Mouse (Mus musculus) splenic B cell, adult 2 months (primary cell): Measurements from ENCODE around the gene Phb.
A peak's percentile ranks its signal among the peaks of the same experiment; 100 is the strongest.
"Not testable (repeated sequence)": the region's sequence is repeated elsewhere in the genome, so short reads cannot be mapped to it uniquely, and the experiment has no call there.

ENCODE experiments used
- DNase-seq: peaks from one replicate; pipeline ENCODE4 v3.0.0-alpha.2; 2011; ENCODE audit warnings: low read depth, low spot score
- H3K27me3 ChIP-seq: 2 replicates; pipeline ENCODE4 v1.6.1; 2012; ENCODE audit warnings: mild to moderate bottlenecking, low read length, moderate library complexity, mixed read lengths; ENCODE audit not compliant: control insufficient read depth, poor library complexity, insufficient read depth, severe bottlenecking
- H3K36me3 ChIP-seq: 2 replicates; pipeline ENCODE4 v1.6.1; 2012; ENCODE audit warnings: mild to moderate bottlenecking, low read length, moderate library complexity, mixed read lengths; ENCODE audit not compliant: control insufficient read depth, poor library complexity, insufficient read depth, severe bottlenecking

The Phb gene

DNA sequence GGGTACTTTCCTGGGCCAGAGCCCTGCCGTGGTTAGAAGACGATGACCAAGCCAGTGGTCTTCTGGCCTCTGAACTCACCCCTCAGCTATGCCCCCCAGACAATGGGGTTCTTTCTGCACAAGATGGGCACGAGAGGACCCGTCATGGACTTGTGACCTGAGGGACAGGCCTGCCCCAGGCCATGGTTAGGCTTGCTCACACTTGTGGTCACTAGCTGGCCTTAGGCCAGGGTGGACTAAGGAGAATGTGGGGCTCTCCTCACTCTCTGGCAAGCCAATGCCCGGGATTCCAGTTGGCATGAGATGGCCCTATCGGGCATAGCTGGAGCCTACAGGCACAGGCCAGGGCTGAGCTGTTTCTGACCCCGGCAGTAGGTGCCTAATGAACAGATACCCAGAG is 22.4 kb upstream of the Phb start:
- Histone ChIP-seq H3K36me3 (no peaks in the 10 kb centered on the region), H3K27me3 (no peaks in the 10 kb centered on the region; the same call in 1 of the 2 replicates)
- DNase-seq = no peak

DNA sequence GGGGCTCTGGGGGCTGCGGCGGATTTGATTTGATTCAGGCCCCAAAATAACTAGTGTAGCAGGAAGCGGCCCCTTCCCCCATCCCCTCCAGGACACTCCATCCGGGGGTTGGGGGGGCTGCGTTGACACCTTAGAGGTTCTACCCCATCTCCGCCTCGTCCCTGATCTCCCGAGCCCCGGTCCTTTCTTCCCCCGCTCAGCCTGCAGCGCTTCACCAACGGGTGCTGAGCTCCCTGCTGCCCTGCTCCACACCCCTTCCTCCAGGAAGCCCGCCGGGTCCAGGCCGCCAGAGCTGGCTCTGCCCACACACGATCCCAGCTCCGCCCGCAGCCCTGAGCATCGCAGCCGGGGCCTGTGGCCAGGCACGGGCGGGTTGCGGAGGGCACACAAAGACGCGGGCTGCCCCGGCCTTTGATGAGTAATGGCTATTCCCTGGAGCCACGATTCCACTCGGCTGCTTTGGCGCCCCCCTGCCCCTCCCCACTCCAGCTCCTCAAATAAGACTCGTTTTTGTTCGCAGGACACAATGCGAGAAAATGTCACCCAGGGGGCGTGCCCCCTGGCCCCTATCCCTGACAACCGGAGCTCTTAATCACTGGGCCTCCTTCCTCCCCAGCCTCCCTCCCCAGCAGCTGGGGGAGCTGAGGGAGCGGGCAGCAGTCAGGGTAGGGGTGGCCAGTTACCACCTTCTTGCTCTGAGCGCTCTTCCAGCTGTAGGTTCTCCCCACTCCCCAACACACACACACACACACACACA is 21.2 kb upstream of the Phb start:
- DNase-seq = no peak
- Histone ChIP-seq H3K36me3 (no peaks in the 10 kb centered on the region), H3K27me3 (no peaks in the 10 kb centered on the region; the same call in 1 of the 2 replicates)

DNA sequence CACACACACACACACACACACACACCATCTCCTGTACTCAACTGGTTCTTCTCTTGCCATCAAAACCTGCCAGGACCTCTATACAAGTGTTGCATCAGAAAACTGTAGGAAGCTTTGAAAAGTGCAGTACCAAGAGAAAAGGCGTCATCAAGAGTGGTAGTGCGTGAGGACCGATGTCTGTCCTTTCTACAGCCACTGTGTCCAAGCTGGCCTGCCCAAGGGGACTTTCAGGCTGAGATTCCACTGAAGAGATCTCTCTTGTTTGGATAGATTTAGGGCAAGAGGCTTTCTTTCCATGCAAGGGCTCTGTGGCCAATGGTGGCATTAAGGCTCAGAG is 20.6 kb upstream of the Phb start:
- no peaks in the 10 kb centered on the region for H3K36me3 ChIP-seq
- H3K27me3 ChIP-seq = no peaks in the 10 kb centered on the region; the same call in 1 of the 2 replicates
- no peak for DNase-seq

DNA sequence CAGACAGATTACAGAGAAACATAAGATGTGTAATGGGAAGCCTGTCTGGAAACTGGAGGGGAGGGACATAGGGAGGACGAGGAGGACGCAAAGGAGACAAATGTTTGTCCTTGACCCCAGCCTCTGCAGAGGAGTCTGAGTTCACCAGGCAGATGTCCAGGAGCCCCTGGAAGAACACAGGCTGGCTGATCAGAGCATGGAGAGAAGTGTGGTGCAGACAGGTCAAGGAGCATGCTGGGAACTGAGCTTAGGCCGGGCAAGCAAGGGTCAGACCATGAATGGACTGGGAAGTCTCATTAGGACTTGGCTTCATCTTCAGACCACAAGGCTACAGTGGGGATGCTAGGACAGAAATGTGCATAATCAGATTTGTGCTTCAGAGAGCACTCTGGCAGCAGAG is 19.0 kb upstream of the Phb start:
- Histone ChIP-seq H3K36me3 (no peaks in the 10 kb centered on the region), H3K27me3 (no peaks in the 10 kb centered on the region; the same call in 1 of the 2 replicates)
- no peak for DNase-seq

DNA sequence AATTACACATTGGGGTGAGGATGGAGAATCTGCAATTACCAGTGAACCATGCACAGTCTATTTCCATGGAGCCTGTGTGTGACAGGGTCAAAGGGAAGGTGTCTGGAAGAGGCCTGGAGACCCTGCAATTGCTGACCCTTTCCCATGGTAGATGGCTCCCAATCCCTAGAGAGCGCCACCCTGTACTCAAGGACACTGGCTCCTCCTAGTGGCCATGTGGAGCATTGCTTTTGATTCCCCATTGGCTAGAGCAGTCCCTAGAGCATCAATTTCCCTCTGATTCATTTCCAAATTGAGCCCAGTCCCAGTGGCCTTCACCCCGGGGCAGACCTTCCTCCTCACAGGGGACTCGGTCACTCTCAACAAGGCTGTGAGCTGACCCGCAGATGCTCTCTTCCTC is 17.9 kb upstream of the Phb start:
- no peaks in the 10 kb centered on the region; the same call in 1 of the 2 replicates for H3K27me3 ChIP-seq
- H3K36me3 ChIP-seq = no peaks in the 10 kb centered on the region
- DNase-seq = peak; percentile 76

DNA sequence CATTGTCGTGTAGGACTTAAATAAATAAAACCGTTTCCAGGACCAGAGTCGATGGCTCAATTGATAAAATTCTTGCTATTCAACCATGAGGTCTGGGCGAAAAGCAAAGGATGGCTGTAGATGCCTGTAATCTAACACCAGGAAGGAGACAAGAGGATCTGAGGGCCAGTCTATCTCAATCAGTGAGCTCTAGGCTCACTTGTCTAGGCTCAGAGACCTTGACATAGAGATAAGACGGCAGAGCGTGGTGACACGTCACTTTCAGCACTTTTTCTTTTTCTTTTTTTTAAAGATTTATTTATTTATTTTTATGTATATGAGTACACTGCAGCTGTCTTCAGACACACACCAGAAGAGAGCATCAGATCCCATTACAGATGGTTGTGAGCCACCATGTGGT is 17.2 kb upstream of the Phb start:
- DNase-seq = no peak
- no peaks in the 10 kb centered on the region for H3K36me3 ChIP-seq
- no peaks in the 10 kb centered on the region; the same call in 1 of the 2 replicates for H3K27me3 ChIP-seq

DNA sequence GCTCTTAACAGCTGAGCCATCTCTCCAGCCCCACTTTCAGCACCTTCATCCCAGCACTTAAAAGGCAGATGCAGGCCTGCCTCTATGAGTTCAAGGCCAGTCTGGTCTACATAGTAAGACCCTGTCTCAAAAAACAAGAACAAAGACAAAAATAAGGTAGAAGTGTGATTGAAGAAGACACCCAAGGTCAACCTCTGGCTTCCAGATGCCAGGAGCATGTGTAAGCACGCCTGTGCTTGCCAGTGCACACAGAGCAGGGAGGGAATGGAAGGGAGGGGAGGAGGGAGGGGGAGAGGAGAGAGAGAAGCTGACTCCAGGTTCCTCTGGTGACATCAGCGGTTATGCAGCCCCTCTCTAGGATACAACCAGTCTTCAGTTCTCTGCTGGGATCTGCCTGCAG is 16.8 kb upstream of the Phb start:
- no peaks in the 10 kb centered on the region for H3K36me3 ChIP-seq
- no peaks in the 10 kb centered on the region for H3K27me3 ChIP-seq
- DNase-seq = no peak

DNA sequence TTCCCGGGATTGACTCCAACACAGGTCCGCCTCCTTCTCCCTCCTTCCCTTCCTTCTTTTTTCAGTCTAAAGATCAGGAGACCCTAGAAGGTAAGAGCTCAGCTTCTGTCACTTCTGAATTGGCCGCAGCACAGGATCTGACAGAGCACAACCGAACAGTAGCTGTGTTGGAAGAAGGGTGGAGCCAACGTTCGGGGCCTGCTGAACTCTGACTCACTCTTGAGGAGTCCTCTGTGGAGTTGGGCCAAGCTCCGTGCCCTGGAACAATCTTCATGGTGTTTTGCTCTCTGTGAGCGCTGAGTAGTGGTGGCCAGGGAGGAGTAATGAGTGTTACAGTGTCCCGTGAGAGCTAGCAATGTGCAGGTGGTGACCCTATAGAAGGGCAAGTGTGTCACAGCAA is 15.8 kb upstream of the Phb start:
- no peaks in the 10 kb centered on the region for H3K27me3 ChIP-seq
- no peak for DNase-seq
- no peaks in the 10 kb centered on the region for H3K36me3 ChIP-seq

DNA sequence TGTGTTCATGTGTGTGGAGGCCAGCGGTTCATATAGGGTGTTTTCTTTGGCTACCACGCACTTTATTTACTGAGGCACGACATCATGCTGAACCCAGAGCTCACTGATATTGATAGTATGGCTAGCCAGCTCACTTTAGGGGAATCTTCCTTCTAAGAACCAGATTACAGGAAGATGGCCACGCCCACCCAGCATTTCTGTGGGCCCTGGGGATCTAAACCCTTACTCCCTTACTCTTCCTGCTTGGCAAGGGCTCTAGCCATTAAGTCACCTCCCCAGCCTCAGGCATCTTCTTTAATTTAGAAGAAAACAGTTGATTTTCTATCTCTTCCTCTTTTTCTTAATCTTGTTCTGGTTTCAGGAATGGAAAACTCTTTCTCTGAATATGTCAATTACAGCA is 9.3 kb upstream of the Phb start:
- H3K36me3 ChIP-seq = no peaks in the 10 kb centered on the region
- no peak for DNase-seq
- H3K27me3 ChIP-seq = no peaks in the 10 kb centered on the region

DNA sequence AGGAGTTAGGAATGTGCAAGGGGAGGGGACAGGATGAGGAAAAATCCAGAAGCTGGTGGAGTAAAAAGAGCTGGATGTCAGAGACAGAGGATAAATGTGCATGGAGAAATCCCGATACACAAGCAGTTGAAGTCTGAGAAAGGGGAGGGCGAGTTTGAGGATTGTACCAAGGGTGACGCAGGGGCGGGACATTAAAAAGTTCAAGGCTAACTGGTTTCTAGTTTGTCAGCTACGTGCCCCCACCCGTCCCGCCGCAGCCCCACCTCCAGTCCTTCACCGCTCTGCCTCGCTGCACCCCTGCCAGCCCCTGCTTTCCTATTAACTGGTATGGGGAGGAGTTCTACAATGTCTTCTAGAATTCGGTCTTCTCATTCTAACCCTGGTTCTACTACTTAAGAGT is 420 bp downstream of the Phb start:
- peak; percentile 49 for DNase-seq
- Histone ChIP-seq H3K36me3 (peaks cover 4% of the 10 kb centered on the region), H3K27me3 (no peaks in the 10 kb centered on the region)

DNA sequence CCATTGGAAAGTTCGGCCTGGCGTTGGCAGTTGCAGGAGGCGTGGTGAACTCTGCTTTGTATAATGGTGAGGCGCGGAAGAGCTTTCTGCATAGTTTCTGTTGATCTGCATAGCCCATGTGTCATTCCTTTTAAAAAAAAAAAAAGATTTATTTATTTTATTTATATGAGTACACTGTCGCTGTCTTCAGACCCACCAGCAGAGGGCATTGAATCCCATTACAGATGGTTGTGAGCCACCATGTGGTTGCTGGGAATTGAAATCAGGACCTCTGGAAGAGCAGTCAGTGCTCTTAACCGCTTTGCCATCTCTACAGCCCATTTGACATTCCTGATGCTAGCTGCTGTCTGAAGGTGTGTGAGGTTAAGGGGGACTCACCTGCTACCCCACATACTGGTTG is 1.3 kb downstream of the Phb start:
- H3K27me3 ChIP-seq, DNase-seq, H3K36me3 ChIP-seq: not testable (repeated sequence)

DNA sequence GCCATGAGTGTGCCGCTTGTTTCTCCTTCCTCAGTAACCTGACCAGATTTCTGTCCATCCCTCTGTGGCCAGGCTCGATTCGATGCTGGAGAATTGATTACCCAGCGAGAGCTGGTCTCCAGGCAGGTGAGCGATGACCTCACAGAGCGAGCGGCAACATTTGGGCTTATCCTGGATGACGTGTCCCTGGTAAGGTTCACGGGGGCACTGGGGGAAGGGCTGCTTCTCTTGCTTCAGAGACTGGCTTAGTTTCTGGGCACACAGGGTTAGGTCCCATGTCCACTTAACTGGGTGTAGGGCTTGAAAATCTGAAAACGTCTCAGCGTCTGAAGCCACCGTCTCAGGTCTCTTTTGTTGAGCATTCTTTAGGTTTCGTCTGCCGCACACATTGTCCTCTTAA is 8.7 kb downstream of the Phb start:
- no peak for DNase-seq
- Histone ChIP-seq H3K36me3 (peaks cover 13% of the 10 kb centered on the region), H3K27me3 (no peaks in the 10 kb centered on the region)

DNA sequence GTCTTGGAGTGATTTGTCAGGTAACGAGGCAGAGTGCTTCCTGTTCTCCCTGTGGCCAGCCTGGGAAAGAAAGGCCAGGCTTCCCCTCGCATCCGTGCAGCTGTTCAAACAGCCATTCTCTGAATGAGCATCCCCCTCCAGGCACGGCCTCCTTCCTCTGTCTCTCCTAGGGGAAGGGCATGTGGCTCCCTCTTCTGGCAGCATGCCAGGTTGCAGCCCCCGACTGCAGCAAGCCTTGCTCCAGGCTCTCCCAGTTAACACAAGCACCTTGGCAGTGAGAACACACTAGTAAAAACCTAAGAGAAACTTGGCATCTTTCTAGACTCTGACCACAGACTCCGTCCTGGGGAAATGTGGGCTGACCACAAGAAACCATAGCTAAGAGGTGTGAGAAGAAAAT is 9.6 kb downstream of the Phb start:
- peak; percentile 72 for DNase-seq
- Histone ChIP-seq H3K27me3 (no peaks in the 10 kb centered on the region), H3K36me3 (peaks cover 10% of the 10 kb centered on the region)

DNA sequence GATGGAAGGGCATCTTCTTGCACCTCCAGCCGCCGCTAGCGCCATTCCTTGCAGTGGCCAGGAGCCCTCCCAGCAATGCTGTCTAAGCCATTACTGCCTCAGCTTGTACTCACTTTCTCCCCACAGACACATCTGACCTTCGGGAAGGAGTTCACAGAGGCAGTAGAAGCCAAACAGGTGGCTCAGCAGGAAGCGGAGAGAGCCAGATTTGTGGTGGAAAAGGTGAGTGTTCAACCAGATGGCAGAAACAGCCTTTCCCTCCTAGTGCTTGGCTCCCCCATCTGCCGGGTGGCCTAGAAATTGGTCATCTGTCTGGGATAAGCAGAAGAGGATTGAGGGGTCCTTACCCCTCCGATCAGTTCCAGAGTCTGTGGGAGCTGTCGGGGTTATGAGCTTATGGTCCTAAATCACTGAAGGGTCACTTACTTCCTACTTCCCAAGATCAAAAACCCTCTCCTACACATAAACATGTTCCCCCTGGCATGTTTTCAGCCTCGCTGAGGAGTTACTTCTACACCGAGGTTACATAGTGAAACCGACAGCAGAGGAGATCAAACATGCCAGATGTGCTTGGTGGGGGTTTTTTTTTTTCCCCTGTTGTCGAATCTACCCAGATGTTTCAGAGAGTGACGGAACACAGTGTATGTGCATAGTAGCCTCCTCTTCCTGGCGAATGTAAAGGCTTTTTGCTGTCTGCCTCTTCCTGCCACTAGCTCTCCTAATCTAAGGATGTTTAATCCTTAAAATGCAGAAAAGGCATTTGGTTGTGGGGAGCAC is 11.4 kb downstream of the Phb start:
- no peak for DNase-seq
- Histone ChIP-seq H3K27me3 (no peaks in the 10 kb centered on the region), H3K36me3 (peaks cover 10% of the 10 kb centered on the region; the same call in 1 of the 2 replicates)

DNA sequence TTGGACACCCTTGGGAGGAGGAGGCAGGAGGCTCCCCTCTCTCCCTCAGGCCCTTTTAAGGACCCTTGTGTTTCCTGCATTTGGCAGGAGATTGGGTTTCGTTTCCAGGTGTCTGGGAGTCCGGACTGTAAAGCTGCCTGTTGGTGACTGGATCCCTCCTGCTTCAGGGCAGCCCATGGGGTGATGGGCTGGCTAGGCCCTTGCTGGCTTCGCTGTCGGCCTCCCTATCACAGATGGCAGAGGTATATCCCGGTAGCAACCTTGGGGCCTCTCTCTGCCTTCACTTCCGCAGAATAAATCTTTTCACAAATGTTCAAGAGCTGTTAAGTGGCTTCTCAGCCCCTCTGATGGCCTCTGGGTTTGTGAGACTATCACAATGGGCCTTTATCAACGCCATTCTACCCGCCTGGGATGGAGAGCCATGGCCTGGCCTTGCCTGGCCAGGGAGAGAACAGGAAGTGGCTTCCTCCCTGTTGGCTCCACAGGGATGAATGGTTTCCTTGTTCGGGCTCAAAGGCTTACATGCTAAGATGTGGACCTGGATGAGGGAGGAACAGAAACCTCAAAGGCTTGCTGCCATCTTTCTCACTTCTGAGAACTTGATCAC is 15.3 kb downstream of the Phb start:
- H3K27me3 ChIP-seq = no peaks in the 10 kb centered on the region
- DNase-seq = no peak

More for the DNA sequence above, 15.3 kb downstream of the Phb start:
- H3K36me3 ChIP-seq = peaks cover 5% of the 10 kb centered on the region; the same call in 1 of the 2 replicates
